Mouse (Mus musculus) layer of hippocampus, postnatal 10 days (tissue): ENCODE results near the gene Olfr742. TPM values are rescaled to one million over a fixed set of nuclear protein-coding genes. Genes with fewer than 3 reads are reported as not detected.

Source experiments
- DNase-seq, 2 experiments: peaks; one replicate each; pipeline ENCODE4 v3.0.0; 2021; ENCODE audit warnings: low spot score in 2 of 2
- long read RNA-seq: library from polyadenylated mRNA; stranded (forward); transcript quantifications from one replicate; pipeline ENCODE4 v2.0.0, GENCODE M21; 2023
- total RNA-seq, 2 experiments: library from RNA; stranded (reverse); gene quantifications; 2 replicates each; pipeline ENCODE4 v1.2.3; 2021

Olfr742 gene
- not detected for total RNA-seq
- long read RNA-seq: 0 reads

DNA sequence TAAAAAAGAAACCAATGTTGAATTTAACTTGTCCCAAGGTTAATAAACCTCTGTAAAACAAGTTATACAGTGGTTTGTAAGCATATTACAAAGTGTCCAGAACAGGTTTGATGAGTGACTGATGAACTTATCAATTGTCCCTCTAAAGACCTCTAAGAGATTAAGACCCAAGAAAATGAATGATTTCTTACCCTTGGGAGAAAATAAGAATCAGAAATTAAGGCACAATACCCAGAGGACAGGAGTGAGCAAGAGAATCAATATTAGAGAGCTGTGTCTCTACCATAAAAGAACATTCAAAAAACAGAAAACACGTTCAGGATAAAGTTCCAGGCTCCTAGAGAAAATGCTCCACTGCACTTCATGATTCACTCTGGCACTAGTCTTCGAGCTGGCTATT is at the start of gene Olfr742:
Gene Olfr742, plus strand, starts transcription at position 301 of the 400 bp plus-strand sequence.
- no peak for DNase-seq

- DNase-seq: no peak
Observed at GRCm38 (mm10) chr14:50472438-50472837, 31.0 kb upstream of the Olfr742 start, which contains the start of gene Olfr741. TSS of gene Olfr741 (plus strand) at chr14:50472738.

GRCm38 (mm10) chr14:50478406-50478805 is 25.0 kb upstream of the Olfr742 start:
- DNase-seq: no peak

- DNase-seq: no peak
Observed at GRCm38 (mm10) chr14:50521539-50521938, 18.1 kb downstream of the Olfr742 start, which contains the start of gene Olfr743. TSS of gene Olfr743 (plus strand) at chr14:50521839.

DNA sequence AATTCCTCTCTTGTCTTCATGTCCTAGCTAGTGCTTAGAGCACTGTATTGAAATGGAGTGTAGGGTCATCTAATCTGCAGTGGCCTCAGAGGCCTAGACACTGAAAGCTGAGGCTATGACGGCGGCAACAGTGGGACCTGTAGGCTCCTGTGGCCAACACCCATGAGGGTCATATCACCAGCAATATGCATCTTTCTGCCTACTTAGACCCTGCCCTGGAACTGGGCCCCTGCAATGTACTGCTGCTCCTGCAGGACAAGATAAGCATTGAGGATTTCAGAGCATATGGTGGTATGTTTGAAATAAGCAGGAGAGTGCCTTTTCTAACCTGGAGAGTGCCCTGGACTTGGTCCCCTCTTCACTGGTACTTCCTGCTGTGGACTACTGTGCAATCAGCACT is 49.3 kb downstream of the Olfr742 start:
- DNase-seq: no peak

Other genes with a start within 250 kb of the Olfr742 start
- not detected for gene Olfr732, start 219.4 kb upstream of the Olfr742 start, total RNA-seq
- gene Olfr733, start 202.1 kb upstream of the Olfr742 start, total RNA-seq: not detected
- gene Olfr734, start 176.8 kb upstream of the Olfr742 start, total RNA-seq: not detected
- not detected for gene Olfr735, start 154.7 kb upstream of the Olfr742 start, total RNA-seq
- not detected for gene Tlr11, start 145.7 kb upstream of the Olfr742 start, total RNA-seq
- not detected for gene Olfr736, start 122.4 kb upstream of the Olfr742 start, total RNA-seq
- gene Olfr738, start 96.0 kb upstream of the Olfr742 start, total RNA-seq: not detected
- gene Olfr739, start 85.0 kb upstream of the Olfr742 start, total RNA-seq: not detected
- gene Olfr740, start 58.1 kb upstream of the Olfr742 start, total RNA-seq: not detected
- gene Olfr741, start 30.9 kb upstream of the Olfr742 start, total RNA-seq: not detected
- not detected for gene Olfr743, start 18.2 kb downstream of the Olfr742 start, total RNA-seq
- not detected for gene Olfr744, start 111.3 kb downstream of the Olfr742 start, total RNA-seq
- gene Olfr745, start 135.8 kb downstream of the Olfr742 start, total RNA-seq: not detected
- gene Olfr746, start 143.5 kb downstream of the Olfr742 start, total RNA-seq: not detected
- gene Olfr747, start 189.6 kb downstream of the Olfr742 start, total RNA-seq: not detected
- not detected for gene Olfr748, start 203.8 kb downstream of the Olfr742 start, total RNA-seq
- not detected for gene Olfr749, start 241.5 kb downstream of the Olfr742 start, total RNA-seq